Mouse (Mus musculus) ES-Bruce4 (cell line): Measurements from ENCODE around the gene Adcy9.

ENCODE experiments used
- CTCF ChIP-seq: IDR thresholded peaks from one replicate; pipeline ENCODE4 v1.8.1; 2011; ENCODE audit warnings: low read depth, low read length
- EP300 ChIP-seq: IDR thresholded peaks from 2 replicates; pipeline ENCODE4 v1.6.1; 2011; ENCODE audit warnings: low read depth, low read length; ENCODE audit not compliant: insufficient read depth
- POLR2A ChIP-seq: IDR thresholded peaks from one replicate; pipeline ENCODE4 v1.8.1; 2011; ENCODE audit warnings: low read length; ENCODE audit not compliant: insufficient read depth

- TF ChIP-seq CTCF (no peak), EP300 (no peak), POLR2A (no peak)
These were observed 9.0 kb downstream of the Adcy9 start for GRCm38 (mm10) chr16:4411296-4411695.
